Mouse (Mus musculus) c-Kit-positive CD71-positive TER-119-negative erythroid progenitor cells, embryonic 14.5 days (primary cell): Measurements from ENCODE around the gene Nelfe.
A peak's percentile ranks its signal among the peaks of the same experiment; 100 is the strongest.
"Not testable (repeated sequence)": the region's sequence is repeated elsewhere in the genome, so short reads cannot be mapped to it uniquely, and the experiment has no call there.

Experiments
- DNase-seq: peaks from one replicate; pipeline ENCODE4 v3.0.0-alpha.2; 2013; ENCODE audit warnings: low read depth

The Nelfe gene

DNA sequence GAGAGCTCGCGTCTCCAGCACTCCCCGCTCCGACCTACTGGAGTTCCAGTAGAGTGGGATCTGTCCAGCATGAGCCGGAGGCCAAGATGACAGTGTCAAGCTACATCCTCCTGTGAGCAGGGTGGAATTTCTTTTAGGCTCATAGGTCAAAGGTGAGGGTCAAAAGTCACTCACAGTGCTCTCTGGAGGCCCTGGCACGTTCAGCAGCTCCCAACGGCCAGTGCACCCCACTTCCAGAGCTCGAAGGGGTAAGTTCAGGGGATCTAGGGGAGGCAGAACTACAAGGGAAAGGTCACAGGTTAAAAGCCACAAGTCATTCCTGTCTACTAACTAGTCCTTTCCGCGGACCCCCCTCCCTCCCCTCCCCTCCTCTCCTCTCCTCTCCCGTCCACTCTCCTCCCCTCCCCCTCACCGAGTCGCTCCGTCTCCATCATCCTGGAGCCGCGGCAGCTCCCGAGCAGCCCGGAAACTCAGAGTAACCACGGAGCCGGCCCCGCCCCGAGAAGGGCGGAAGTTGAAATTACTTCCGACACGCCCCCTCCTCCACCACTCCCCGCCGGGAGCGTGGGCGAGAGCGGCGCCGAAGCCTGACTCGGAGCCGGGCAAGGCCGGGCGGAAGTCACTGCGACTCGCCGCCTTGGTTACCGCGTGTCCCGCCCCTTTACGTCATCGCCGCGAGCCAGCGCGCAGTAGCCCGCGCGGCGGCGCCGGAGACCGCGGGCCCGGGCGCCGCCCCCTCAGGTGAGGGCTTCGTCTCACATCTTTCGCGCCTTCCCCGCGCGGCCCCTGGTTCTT is at the start of gene Nelfe, which contains the start of gene Skiv2l:
Gene Nelfe (plus strand): TSS at position 670 of the 795 bp plus-strand sequence.
Gene Skiv2l (minus strand): TSS at position 489 of the 795 bp plus-strand sequence.
- DNase-seq = peak; percentile 95

DNA sequence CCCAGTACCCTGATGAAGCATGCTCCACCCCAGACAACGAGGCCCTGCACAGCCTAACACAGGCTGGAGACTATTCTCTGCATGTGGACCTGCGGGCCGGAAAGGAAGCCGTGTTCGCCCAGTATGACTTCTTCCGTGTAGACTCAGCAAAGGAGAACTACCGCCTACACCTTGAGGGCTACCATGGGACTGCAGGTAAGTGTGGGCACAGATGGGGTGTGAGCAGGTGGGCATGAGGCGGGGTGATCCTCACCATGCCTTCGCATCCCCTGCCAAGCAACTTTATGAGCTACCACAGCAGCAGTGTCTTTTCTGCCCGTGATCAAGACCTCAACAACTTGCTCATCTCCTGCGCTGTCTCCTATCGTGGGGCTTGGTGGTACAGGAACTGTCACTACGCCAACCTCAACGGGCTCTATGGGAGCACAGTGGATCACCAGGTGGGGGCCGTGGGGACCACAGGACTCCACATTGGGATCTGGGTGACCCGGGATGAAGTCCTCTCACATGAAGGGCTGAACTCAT is 49.3 kb upstream of the Nelfe start:
- not testable (repeated sequence) for DNase-seq

DNA sequence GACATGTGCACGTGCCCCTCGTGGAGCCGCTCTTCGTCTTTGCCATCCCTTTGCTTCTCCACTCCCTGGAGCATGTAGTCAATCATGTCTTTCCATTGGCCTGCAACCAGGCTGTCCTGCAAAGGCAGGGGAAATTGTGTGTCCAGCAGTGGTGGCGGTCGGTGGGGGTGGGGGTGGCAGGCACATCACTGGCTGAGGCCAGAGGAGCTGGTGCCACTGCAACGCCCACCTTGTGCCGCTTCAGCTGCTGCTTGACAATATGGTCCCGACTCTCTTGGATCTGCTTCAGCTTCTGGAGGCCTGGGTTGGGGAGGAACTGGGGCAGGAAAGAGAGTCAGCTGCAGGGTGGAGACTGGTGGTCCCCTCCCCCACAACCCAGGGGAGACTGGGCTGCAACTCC is 47.4 kb upstream of the Nelfe start:
- not testable (repeated sequence) for DNase-seq

DNA sequence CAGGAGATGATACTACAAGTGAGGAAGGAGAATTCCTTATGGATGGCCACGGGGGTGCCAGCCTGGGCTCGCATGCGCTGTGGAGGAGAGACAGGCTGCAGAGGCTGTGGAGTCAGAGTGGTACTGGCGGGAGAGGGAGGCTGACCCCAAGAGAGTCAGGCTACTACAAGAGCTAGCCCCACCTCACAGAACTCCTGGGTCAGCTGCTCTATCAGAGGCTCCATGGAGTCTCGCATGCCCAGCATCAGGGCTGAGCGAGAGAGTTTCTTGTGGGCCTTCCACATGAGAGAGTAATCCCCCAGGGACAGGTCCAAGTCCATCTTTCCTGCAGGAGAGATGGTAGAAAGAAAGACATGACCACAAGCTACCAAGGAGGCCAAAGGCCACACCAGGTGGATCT is 46.8 kb upstream of the Nelfe start:
- not testable (repeated sequence) for DNase-seq

- DNase-seq = not testable (repeated sequence)
Observed at GRCm38 (mm10) chr17:34804301-34804700, 45.9 kb upstream of the Nelfe start, which contains the start of gene Cyp21a1. Cyp21a1 (minus strand) TSS chr17:34804561.

DNA sequence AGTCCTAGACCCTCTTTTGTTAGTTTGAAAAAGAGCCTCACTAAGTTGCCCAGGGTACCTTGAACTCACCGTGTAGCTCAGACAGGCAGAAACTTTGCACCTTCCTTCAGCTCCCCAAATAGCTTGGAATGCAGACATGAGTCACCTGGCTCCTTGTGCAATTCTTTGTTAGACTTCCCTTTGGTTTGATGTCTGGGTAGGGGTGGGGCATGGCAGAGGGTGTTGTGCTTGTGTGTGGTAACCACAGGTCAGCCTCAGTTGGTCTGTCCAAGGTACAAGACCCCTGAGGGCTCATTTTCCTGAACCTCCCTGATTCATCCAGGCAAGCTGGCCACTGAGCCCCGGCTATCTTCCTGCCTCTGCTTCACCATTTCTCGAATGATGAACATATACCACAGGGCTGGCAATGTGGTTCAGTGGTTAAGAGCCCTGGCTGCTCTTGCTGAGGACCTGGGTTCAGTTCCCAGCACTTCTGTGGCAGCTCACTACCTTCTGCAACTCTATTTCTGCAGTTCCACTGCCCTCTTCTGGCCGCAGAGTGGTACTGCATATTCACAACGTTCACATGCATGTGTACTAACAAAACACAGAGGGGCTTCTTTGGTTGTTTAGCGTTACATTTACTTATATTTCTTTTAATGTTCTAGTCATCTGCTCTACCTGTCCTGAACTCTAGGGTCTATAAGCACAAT is 45.2 kb upstream of the Nelfe start:
- DNase-seq = peak; percentile 11

- DNase-seq = no peak
Observed at GRCm38 (mm10) chr17:34807176-34807575, 43.0 kb upstream of the Nelfe start.

GRCm38 (mm10) chr17:34808599-34809205 is 41.5 kb upstream of the Nelfe start:
- no peak for DNase-seq

GRCm38 (mm10) chr17:34810411-34810810 is 39.8 kb upstream of the Nelfe start:
- not testable (repeated sequence) for DNase-seq

DNA sequence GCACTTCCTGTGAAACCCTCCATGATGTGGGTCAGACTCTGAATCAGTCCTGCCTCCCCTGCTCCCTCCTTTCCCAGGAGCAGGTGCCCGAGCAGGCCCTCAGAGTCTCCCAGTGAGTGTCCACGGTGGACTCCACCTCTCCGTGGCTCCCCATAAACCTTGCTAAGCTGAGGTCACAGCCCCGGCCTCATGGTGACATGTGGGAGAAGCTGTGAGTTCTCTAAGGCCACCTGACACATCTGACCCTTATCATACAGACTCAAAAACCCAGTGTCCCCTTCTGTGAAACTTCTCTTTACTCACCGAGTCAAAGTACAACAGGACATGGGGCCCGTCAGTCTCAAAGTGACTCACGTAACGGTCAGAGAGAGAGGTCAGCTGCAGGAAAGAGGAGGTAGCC is 39.4 kb upstream of the Nelfe start:
- DNase-seq = not testable (repeated sequence)

DNA sequence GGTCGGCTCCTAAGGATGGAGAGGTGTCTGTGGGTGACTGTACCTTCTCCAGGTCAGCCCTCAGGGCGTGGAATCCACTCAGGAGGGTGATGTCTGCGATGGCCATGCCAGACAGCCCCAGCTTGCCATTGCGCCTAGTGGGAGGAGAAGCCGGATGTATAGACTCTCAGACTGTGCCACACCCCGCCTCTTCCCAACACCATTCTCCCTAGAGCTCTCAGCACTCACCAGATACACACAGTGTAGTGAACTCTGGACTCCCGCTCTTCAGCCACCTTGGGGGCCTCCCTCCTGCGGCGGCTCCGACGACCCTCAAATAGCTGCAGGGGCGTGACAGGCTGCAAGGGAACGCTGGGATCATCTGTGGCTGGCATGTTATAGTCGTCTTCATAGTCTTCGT is 38.9 kb upstream of the Nelfe start:
- no peak for DNase-seq

DNA sequence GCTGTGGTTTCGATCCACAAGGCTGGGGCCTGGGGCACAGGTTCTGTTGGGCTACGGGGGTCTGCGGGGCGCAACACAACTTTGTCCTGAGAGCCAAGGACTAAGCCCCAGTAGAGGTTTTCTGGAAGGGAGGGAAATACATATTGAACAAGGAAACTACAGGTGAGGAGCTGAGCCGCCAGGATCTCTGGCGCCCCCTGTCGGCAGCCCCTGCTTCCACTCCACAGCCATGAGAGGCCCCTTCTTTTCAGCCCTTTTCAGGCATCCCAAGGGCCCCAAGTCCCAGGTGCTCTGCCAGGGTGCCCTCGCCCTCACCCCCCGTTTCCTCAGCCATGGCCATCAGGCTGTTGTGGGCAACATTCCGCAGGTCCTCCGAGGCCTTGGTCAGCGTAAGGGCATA is 36.4 kb upstream of the Nelfe start:
- peak; percentile 20 for DNase-seq

DNA sequence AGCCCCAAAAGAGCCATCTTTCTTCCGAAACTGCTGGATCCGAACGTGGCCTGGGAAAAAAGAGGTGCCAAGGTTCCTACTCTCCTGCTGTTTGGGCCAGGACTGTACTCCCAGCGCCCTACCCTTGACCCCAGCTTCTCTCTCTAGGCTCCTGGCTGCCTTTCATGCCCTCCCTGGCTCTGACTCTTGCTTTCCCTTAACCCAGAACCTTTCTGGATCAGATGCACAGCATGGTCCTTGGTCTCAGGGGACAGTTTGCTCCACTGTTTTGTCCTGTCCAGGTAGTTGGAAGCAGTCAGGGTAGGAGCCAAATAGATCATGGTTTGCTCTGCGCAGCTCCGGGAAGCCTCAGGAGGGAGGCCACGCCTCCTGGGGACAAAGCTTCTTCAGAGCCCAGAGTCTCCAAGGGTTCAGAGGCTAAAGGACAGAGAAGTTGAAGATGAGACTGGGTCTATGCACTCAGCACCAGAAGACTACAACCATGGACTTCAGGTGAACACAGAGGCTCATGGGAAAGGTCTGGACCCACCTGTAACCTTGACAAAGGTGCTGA is 35.3 kb upstream of the Nelfe start:
- no peak for DNase-seq

DNA sequence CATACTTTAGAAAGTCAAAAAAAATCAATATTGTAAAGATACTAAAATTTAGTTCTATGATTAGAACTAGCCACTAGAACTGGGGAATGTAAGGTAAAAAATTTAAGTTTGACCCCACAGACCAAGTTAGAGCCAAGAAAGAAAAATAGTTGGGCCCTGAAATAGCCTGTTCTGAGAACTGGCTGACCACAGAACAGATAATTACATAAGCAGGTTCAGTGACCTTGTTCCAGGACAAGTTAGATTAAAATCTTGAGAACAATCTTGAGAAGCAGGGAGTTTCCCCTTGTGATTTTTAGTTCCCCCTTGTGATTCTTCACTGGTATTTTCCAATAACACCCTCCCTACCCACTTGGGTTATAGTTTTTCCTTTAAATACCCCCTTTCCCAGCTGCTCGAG is 19.4 kb upstream of the Nelfe start:
- DNase-seq = not testable (repeated sequence)

GRCm38 (mm10) chr17:34836155-34836855 is 13.9 kb upstream of the Nelfe start:
- no peak for DNase-seq

- peak; percentile 94 for DNase-seq
Observed at GRCm38 (mm10) chr17:34836856-34837221, 13.4 kb upstream of the Nelfe start, which contains the start of the genes Stk19 and Dxo. Stk19 (minus strand) TSS chr17:34836945. Dxo (plus strand) TSS chr17:34837019.

GRCm38 (mm10) chr17:34837464-34838324 is 12.5 kb upstream of the Nelfe start:
- DNase-seq = no peak

DNA sequence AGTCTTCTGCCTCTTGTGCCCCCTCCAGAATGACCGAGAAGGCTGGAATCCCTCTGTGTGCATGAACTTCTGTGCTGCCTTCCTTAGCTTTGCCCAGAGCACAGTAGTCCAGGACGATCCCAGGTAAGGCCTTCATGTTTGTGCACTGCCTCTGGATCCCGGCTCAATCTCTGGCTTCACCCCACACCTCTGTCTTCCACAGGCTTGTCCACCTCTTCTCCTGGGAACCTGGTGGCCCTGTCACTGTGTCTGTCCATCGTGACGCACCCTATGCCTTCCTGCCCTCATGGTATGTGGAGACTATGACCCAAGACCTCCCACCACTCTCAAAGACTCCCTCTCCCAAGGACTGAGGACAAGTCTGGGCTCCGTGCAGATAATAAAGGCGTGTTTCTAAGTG is 11.4 kb upstream of the Nelfe start:
- no peak for DNase-seq

DNA sequence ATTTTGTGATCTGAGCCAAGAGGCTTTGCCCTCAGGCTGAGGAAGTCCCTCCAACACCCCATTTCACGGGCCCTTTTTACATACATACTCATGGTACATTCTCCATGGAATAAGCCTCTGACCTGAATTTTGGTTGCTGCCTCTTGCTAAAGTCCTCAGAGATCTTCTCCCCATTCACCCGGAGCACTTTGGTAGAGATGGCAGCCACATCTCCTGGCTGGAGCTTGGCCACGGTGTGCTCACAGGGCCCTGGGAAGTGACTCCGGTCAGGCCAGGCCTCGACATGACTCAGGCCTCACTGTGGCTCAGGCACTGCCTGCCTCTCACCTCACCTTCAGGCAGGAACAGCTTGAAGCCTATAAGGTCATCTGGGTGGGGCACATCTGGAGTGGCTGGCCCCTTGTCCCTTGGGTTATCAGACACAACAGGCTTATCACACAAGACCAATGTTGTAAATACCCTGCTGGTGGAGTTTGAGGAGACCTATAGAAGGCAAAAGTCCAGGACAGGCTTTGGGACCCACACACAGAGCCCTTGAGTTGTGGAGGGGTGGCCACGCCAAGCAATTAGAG is 9.4 kb upstream of the Nelfe start:
- DNase-seq = no peak

- no peak for DNase-seq
Observed at GRCm38 (mm10) chr17:34844884-34845283, 5.3 kb upstream of the Nelfe start.
